Mouse (Mus musculus) heart, postnatal 14 days (tissue): ENCODE results near the gene Kdm8. TPM values are rescaled to one million over a fixed set of nuclear protein-coding genes. Genes with fewer than 3 reads are reported as not detected.

Experiments
- DNase-seq, 2 experiments: peaks; one replicate each; pipeline ENCODE4 v3.0.0; 2021 to 2022
- intact Hi-C: fragments of 180-260 bp; cut with DNase I; formaldehyde crosslinking; loops from one replicate; pipeline ENCODE4 v1.15.1; 2025
- total RNA-seq, 2 experiments: library from RNA; stranded (reverse); gene quantifications; 2 replicates each; pipeline ENCODE4 v1.2.3; 2021

Gene Kdm8
- total RNA-seq, 2 experiments from 2014 or later: 3.1 to 4.1 TPM

GRCm38 (mm10) chr7:125492551-125492950 lies 48.1 kb downstream of the Kdm8 start:
- no peak for DNase-seq
- intact Hi-C loops: loop anchor here (5.0 kb wide), 1 partner anchor 90 kb away; no protein-coding TSS in a partner anchor

GRCm38 (mm10) chr7:125495864-125496440 lies 51.5 kb downstream of the Kdm8 start:
- DNase-seq: no peak
- intact Hi-C loops: no loop called here

- DNase-seq: no peak
- intact Hi-C loops: no loop called here
Measured at GRCm38 (mm10) chr7:125499927-125500868, 55.7 kb downstream of the Kdm8 start.

GRCm38 (mm10) chr7:125500879-125501278 lies 56.4 kb downstream of the Kdm8 start:
- DNase-seq: no peak
- intact Hi-C loops: no loop called here

GRCm38 (mm10) chr7:125503374-125504092 lies 59.1 kb downstream of the Kdm8 start:
- intact Hi-C loops: no loop called here
- no peak for DNase-seq

GRCm38 (mm10) chr7:125504618-125505017 lies 60.1 kb downstream of the Kdm8 start:
- intact Hi-C loops: no loop called here
- no peak for DNase-seq

GRCm38 (mm10) chr7:125505568-125505967 lies 61.1 kb downstream of the Kdm8 start:
- DNase-seq: no peak
- intact Hi-C loops: no loop called here

- no peak for DNase-seq
- intact Hi-C loops: no loop called here
Measured at GRCm38 (mm10) chr7:125507279-125507678, 62.8 kb downstream of the Kdm8 start.

- DNase-seq: no peak
- intact Hi-C loops: no loop called here
Measured at GRCm38 (mm10) chr7:125511432-125511831, 67.0 kb downstream of the Kdm8 start.

- no peak for DNase-seq
- intact Hi-C loops: no loop called here
Measured at GRCm38 (mm10) chr7:125511852-125512251, 67.4 kb downstream of the Kdm8 start.

Other genes starting within 250 kb of the Kdm8 start
- 10 to 100 TPM; 28.7 to 36.2 TPM for gene Nsmce1, start 46.9 kb downstream of the Kdm8 start, total RNA-seq
- gene Il4ra, start 107.4 kb downstream of the Kdm8 start, total RNA-seq: 10 to 100 TPM; 20.0 to 20.3 TPM
- gene Il21r, start 158.8 kb downstream of the Kdm8 start, total RNA-seq: 1 to 10 TPM in 1 of 2 experiments, under 1 TPM in 1; 0.55 to 3.1 TPM